Mouse (Mus musculus): Measurements from ENCODE around the gene Igfbp1.

DNA sequence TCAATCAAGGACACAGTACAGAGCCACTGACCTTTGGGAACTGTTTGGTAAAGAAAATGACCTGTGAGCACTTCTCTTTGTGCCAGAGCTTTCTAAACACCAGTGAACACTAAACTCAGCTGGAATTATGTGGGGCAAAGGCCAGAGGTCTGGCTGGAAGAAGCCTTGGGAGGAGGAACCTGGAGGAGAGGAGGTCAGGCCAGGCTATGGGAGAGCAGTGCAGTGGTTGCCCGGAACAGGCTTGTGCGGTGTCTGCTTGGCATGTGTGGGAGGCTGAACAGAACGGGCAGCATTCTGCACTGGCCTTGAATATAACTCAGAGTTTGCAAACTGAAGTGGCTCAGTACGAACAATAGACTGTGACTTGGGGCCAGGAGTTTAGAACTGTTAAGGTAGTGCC, 32.4 kb downstream of the Igfbp1 start:
- TF ChIP-seq CTCF (IDR thresholded peaks at IDR 0.05; ENCODE audit: control insufficient read depth, insufficient read depth, low read length) (no peak), POLR2A (IDR thresholded peaks at IDR 0.05; ENCODE audit: borderline replicate concordance, control insufficient read depth, low read depth, low read length) (no peak)

Data from bone marrow, adult 2 months (tissue).